Mouse (Mus musculus): ENCODE data around the gene Sco1. TPM values are rescaled to one million over a fixed set of nuclear protein-coding genes. Genes with fewer than 3 reads are reported as not detected.

Sco1 gene
- polyA plus RNA-seq, 1 experiment, result 0.09 TPM

DNA sequence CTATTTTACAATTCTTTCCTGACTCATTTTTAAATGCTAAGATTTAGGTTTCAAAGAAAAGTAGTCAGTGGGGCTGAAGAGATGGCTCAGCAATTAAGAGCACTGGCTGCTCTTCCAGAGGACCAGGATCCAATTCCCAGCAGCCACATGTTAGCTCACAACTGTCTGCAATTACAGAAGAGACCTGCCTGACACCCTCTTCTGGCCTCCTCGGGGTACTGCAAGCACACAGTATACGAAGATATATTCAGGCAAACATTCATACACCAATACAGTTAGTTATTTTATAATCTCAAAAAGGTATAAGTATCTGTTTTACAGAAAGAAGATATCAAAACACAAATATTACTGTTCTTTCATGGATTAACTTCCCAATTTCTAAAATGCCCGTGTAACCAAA lies 12.7 kb upstream of the Sco1 start:
- Histone ChIP-seq H3K36me3 (ENCODE audit: control insufficient read depth) (peaks cover 46% of the 10 kb centered on the region), H3K4me1 (ENCODE audit: control insufficient read depth) (peaks cover 4% of the 10 kb centered on the region), H3K9me3 (ENCODE audit: control insufficient read depth, low read length) (no peaks in the 10 kb centered on the region), H3K4me3 (replicated peaks) (no peak overlapping the region), H3K27me3 (ENCODE audit: control insufficient read depth) (no peaks in the 10 kb centered on the region)
- no peak for TF ChIP-seq TAL1 (IDR thresholded peaks at IDR 0.05; ENCODE audit: low read length)

GRCm38 (mm10) chr11:67040483-67040882 lies 12.0 kb upstream of the Sco1 start:
- no peaks in the 10 kb centered on the region for H3K27me3 ChIP-seq (ENCODE audit: control insufficient read depth)
- H3K4me3 ChIP-seq (replicated peaks), result no peak overlapping the region
- peaks cover 5% of the 10 kb centered on the region for H3K4me1 ChIP-seq (ENCODE audit: control insufficient read depth)
- H3K36me3 ChIP-seq (ENCODE audit: control insufficient read depth), result peaks cover 46% of the 10 kb centered on the region
- TF ChIP-seq GATA1 (IDR thresholded peaks at IDR 0.05; ENCODE audit: low read length) (no peak), TAL1 (IDR thresholded peaks at IDR 0.05; ENCODE audit: low read length) (no peak)
- no peaks in the 10 kb centered on the region for H3K9me3 ChIP-seq (ENCODE audit: control insufficient read depth, low read length)

DNA sequence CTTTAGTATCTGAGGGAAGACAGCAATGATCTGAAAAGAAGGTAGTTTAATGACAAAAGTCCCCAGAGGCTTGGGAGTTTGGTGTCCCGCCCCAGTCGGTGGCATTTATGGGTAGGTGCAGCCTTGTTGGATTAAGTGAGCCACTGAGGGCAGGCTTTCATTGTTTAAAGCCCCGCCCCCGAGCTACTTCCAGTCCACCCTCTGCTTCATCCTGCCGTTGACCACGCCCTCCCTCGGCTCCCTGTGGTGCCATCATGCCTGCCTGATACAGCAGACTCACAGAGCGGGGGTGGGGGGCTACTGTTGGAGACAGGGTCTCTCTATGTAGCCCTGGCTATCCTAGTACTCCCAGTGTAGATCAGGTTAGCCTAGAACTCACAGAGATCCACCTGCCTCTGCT lies 9.5 kb upstream of the Sco1 start:
- Histone ChIP-seq H3K4me3 (replicated peaks) (no peak overlapping the region), H3K36me3 (ENCODE audit: control insufficient read depth) (peaks cover 44% of the 10 kb centered on the region), H3K9me3 (ENCODE audit: control insufficient read depth, low read length) (no peaks in the 10 kb centered on the region), H3K27me3 (ENCODE audit: control insufficient read depth) (no peaks in the 10 kb centered on the region), H3K4me1 (ENCODE audit: control insufficient read depth) (peaks cover 5% of the 10 kb centered on the region)
- TF ChIP-seq GATA1 (IDR thresholded peaks at IDR 0.05; ENCODE audit: low read length), result no peak
- no peak for TF ChIP-seq TAL1 (IDR thresholded peaks at IDR 0.05; ENCODE audit: low read length)

- TF ChIP-seq TAL1 (IDR thresholded peaks at IDR 0.05; ENCODE audit: low read length) (no peak), GATA1 (IDR thresholded peaks at IDR 0.05; ENCODE audit: low read length) (no peak)
- peaks cover 30% of the 10 kb centered on the region for H3K36me3 ChIP-seq (ENCODE audit: control insufficient read depth)
- no peaks in the 10 kb centered on the region for H3K9me3 ChIP-seq (ENCODE audit: control insufficient read depth, low read length)
- no peak overlapping the region for H3K4me3 ChIP-seq (replicated peaks)
- peaks cover 9% of the 10 kb centered on the region for H3K4me1 ChIP-seq (ENCODE audit: control insufficient read depth)
- H3K27me3 ChIP-seq (ENCODE audit: control insufficient read depth), result no peaks in the 10 kb centered on the region
These were observed 7.5 kb upstream of the Sco1 start for GRCm38 (mm10) chr11:67044959-67045358.

GRCm38 (mm10) chr11:67047199-67047598 lies 5.3 kb upstream of the Sco1 start:
- no peaks in the 10 kb centered on the region for H3K9me3 ChIP-seq (ENCODE audit: control insufficient read depth, low read length)
- TF ChIP-seq GATA1 (IDR thresholded peaks at IDR 0.05; ENCODE audit: low read length) (no peak), TAL1 (IDR thresholded peaks at IDR 0.05; ENCODE audit: low read length) (no peak)
- H3K4me3 ChIP-seq (replicated peaks), result no peak overlapping the region
- peaks cover 13% of the 10 kb centered on the region for H3K36me3 ChIP-seq (ENCODE audit: control insufficient read depth)
- peaks cover 17% of the 10 kb centered on the region for H3K4me1 ChIP-seq (ENCODE audit: control insufficient read depth)
- H3K27me3 ChIP-seq (ENCODE audit: control insufficient read depth), result no peaks in the 10 kb centered on the region

DNA sequence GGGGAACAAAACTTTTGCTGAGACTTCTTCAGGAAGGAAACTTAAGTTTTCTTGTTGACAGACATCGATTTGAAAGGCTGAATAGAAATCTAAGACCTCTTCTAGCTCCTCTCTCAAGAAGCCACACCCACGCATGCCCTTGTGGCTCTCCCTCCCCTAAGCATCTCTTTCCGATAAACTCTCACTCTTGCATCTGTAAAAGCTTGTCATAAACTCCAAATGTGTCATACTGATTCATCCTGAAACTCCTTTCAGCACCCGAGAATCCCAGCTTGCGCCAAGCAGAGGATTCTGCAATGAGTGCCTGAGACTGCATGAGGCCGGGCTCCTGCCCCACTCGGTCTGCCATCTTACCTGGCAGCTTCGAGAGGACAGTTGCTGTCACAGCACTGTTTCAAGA lies 4.0 kb upstream of the Sco1 start:
- Histone ChIP-seq H3K36me3 (ENCODE audit: control insufficient read depth) (peaks cover 10% of the 10 kb centered on the region), H3K4me3 (replicated peaks) (no peak overlapping the region), H3K9me3 (ENCODE audit: control insufficient read depth, low read length) (no peaks in the 10 kb centered on the region), H3K27me3 (ENCODE audit: control insufficient read depth) (no peaks in the 10 kb centered on the region), H3K4me1 (ENCODE audit: control insufficient read depth) (peaks cover 25% of the 10 kb centered on the region)
- TF ChIP-seq GATA1 (IDR thresholded peaks at IDR 0.05; ENCODE audit: low read length) (no peak), TAL1 (IDR thresholded peaks at IDR 0.05; ENCODE audit: low read length) (no peak)

DNA sequence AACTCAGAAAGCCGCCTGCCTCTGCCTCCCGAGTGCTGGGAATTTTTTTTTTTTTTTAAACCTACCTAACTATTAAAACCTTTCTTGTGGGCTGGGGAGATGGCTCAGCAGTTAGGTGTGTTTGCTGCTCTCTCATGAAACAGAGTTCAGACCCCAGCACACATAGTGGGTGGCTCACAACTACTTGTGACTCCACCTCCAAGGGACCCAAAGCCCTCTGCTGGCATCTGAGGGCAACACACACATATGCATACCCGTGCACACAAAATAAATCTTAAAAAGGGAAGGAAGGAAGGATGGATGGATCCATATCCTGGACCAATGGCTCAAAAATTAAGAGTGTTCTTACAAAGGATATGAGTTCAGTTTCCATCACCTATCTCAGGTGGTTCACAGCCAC lies 3.2 kb upstream of the Sco1 start:
- TF ChIP-seq TAL1 (IDR thresholded peaks at IDR 0.05; ENCODE audit: low read length) (no peak), GATA1 (IDR thresholded peaks at IDR 0.05; ENCODE audit: low read length) (no peak)
- H3K4me1 ChIP-seq (ENCODE audit: control insufficient read depth), result peaks cover 30% of the 10 kb centered on the region
- H3K27me3 ChIP-seq (ENCODE audit: control insufficient read depth), result no peaks in the 10 kb centered on the region
- no peaks in the 10 kb centered on the region for H3K9me3 ChIP-seq (ENCODE audit: control insufficient read depth, low read length)
- no peak overlapping the region for H3K4me3 ChIP-seq (replicated peaks)
- peaks cover 10% of the 10 kb centered on the region for H3K36me3 ChIP-seq (ENCODE audit: control insufficient read depth)

GRCm38 (mm10) chr11:67051676-67052320 lies 672 bp upstream of the Sco1 start:
- H3K4me3 ChIP-seq (replicated peaks), result peak overlapping the region; percentile 78
- no peaks in the 10 kb centered on the region for H3K27me3 ChIP-seq (ENCODE audit: control insufficient read depth)
- H3K9me3 ChIP-seq (ENCODE audit: control insufficient read depth, low read length), result no peaks in the 10 kb centered on the region
- TF ChIP-seq TAL1 (IDR thresholded peaks at IDR 0.05; ENCODE audit: low read length) (no peak), GATA1 (IDR thresholded peaks at IDR 0.05; ENCODE audit: low read length) (no peak)
- H3K36me3 ChIP-seq (ENCODE audit: control insufficient read depth), result peaks cover 22% of the 10 kb centered on the region
- peaks cover 28% of the 10 kb centered on the region for H3K4me1 ChIP-seq (ENCODE audit: control insufficient read depth)

DNA sequence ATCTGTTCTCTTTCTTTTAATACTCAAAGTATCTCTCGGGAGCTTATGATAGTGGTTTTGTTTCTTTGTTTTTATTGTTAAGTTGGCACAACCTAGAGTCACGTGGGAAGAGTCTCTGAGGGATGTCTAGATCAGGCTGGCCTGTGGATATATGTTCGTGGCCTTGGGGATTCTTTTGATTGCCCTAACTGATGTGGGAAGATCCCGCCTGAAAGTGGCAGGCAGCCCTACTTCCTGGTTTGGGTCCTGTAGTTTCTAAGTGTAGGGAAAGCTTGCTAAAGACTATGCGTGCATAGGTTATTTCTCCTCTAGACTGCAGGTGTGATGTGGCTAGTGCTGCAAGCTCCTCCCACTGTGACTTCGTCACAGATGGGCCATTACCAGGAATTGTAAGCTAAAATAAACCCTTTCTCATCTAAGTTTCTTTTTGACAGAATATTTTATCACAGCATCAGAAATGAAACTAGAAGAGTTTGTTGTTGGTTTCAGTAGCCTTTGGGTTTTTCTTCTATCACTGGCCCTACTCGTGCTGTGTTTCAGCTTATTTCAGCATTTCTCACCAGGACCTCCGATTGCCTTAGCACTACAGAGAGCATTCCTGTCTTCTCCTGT lies 2.4 kb downstream of the Sco1 start:
- Histone ChIP-seq H3K4me1 (ENCODE audit: control insufficient read depth) (peaks cover 25% of the 10 kb centered on the region), H3K9me3 (ENCODE audit: control insufficient read depth, low read length) (no peaks in the 10 kb centered on the region), H3K4me3 (replicated peaks) (no peak overlapping the region), H3K36me3 (ENCODE audit: control insufficient read depth) (peaks cover 46% of the 10 kb centered on the region), H3K27me3 (ENCODE audit: control insufficient read depth) (no peaks in the 10 kb centered on the region)
- no peak for TF ChIP-seq GATA1 (IDR thresholded peaks at IDR 0.05; ENCODE audit: low read length)
- TF ChIP-seq TAL1 (IDR thresholded peaks at IDR 0.05; ENCODE audit: low read length), result no peak

All from erythroblast, embryonic 14.5 days (primary cell).